In the genomic region with DNA sequence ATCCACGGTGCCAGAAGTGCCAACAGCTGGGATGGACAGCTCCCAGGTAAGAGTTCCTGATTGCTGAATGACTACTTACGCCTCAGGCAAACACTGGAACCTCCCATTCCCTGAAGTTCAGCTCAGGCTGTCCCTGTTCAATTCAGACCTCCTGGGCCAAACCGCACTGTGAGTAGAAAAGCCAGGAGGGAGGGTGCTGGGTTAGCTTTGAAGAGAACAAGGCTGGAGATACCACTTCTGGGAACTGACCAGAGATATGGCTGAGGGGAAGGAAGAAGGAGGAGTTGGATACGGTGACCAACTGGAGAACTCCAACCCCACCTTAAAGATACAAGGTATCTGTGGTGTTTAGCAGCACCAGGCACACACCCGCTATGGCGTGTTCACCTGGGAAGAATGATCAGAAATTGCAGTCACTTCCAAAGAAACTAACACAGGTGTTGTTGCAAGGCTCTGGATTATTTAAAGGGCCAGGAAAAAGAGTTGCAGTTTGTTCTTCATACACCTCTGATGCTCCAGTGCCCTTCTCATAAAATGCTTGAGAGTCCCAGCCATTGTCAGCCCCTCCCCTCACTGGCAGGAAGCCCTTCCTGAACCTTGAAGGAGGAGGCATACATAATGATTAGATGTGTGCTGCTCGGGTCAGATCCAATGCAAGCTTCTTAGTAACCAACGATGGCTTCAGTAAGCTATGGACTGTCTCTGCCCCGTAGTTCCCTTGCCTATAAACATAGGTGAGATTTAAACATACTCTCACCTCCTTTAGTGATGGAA, we compare ENCODE assay signal across 14 mouse cellular contexts.
"Had no signal": no experiment of that assay in that cellular context is flagged by ENCODE, and none has a peak within 500 bp of the region (broad histone marks: within the 10 kb centered on the region; RNA-seq: fewer than 3 reads in every experiment).

No protein-coding gene starts in this region.

- H3K4me3 ChIP-seq: limb, embryonic 15.5 days; liver, embryonic 13.5 days; lung, embryonic 15.5 days; megakaryocyte, embryonic 14.5 days; midbrain, embryonic 12.5 days; neural tube, embryonic 15.5 days had no signal

- H3K27ac ChIP-seq: limb, embryonic 15.5 days; liver, embryonic 13.5 days; lung, embryonic 15.5 days; macrophage; midbrain, embryonic 12.5 days; neural tube, embryonic 15.5 days had no signal

- DNase-seq: kidney, adult 8-10 months; kidney, postnatal 25 days; layer of hippocampus, postnatal 36 days; liver, embryonic 13.5 days; liver, postnatal 0 days; lung, postnatal 14 days; right cerebral cortex, adult 18-20 months; thymus, adult 18-20 months had no signal
